Mouse (Mus musculus): ENCODE measurements around the gene Cacng3. TPM values are rescaled to one million over a fixed set of nuclear protein-coding genes. Genes with fewer than 3 reads are reported as not detected.

Gene Cacng3
- 75.6 and 77.1 TPM in 2 replicates for polyA plus RNA-seq (2012; rRNA removed)

DNA sequence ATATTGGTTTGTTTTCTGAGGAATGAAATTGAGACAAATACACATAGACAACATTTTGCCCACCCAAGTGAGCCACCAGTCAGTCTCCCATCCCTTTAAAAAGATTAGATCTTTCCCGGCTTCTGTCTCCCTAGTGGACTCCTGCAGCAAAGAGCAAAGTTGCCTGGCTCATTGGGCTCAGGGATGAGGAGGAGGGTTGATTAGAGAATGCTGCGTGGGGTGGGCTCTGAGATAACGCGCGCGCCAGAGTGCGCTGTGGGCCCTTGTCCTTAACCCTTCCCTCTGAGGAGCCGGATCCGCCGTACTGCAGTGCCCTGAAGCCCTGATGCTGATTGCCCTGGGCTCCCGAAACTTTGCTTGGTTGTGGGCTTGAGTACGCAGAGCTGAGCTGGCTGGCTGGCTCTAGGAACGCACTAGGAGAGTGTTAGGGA, at the start of gene Cacng3:
TSS of gene Cacng3 (plus strand) at position 51 of the 431 bp plus-strand sequence.
- H3K4me3 ChIP-seq (ENCODE audit: insufficient read depth, low read length), result peak within 1 kb of the TSS; percentile 68
- peak within 1 kb of the TSS; percentile 61 for H3K27ac ChIP-seq (ENCODE audit: insufficient read depth, low read length)
- TF ChIP-seq POLR2A (IDR thresholded peaks at IDR 0.05; ENCODE audit: extremely low read depth, insufficient read depth, low read length), result no peak
- no peak for TF ChIP-seq CTCF (IDR thresholded peaks at IDR 0.05; ENCODE audit: extremely low read depth, insufficient read depth, low read length)
- peaks cover 1% of the 10 kb centered on the region; the same call in 1 of the 2 replicates for H3K4me1 ChIP-seq (ENCODE audit: control insufficient read depth, insufficient read depth, low read length)

DNA sequence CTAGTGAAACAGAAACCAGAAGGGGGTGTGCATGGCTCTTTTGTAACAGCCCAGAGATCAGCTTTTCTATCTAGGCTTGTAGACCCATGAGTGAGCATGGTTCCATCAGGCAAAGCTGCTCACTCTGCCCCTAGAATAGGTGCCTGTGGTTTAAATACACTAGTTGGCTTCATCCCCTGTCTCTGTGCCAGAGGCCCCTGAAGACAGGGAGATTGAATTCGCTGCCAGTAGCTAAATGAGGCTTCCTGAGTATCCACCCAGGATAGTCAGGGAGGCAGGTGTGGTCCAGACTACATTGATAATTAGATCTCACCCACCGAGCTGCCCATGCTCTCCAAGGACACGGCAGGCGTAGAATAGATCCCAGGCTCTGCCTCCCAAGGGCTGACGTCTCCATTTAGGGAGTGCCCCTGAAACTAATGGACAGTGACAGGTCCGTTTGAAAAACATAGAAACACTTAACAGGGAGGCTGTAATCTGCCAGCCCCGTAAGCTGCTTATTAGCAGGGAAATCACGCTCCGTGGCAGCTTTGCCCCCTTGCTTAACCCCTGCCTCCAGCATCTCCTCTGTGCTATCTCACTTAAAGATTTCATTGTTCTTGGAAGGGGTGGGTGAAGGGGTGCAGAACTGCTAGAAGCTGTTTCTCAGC, 48.0 kb upstream of the Cacng3 start:
- Histone ChIP-seq H3K4me1 (ENCODE audit: control insufficient read depth, insufficient read depth, low read length) (peaks cover 4% of the 10 kb centered on the region), H3K4me3 (ENCODE audit: insufficient read depth, low read length) (no peak overlapping the region), H3K27ac (ENCODE audit: insufficient read depth, low read length) (no peak overlapping the region)
- TF ChIP-seq POLR2A (IDR thresholded peaks at IDR 0.05; ENCODE audit: extremely low read depth, insufficient read depth, low read length) (no peak), CTCF (IDR thresholded peaks at IDR 0.05; ENCODE audit: extremely low read depth, insufficient read depth, low read length) (no peak)

DNA sequence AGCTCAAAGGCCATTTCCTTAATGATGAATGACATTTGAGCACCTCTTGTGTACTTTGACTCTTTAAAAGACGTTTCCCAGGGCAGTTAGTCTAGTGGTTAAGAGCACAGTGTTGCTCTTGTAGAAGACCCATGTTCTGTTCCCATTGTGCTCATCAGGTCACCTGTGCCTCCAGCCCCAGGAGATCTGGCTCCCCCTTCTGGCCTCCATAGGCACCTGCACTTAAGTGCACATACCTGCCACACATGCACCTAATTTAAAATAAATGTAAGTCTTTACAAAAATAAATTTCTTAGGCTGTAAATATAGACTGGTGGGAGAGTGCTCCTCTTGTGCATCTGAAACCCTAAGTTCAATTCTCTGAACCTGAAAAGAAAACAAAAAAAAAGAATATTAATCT, 46.5 kb upstream of the Cacng3 start:
- Histone ChIP-seq H3K4me3 (ENCODE audit: insufficient read depth, low read length) (no peak overlapping the region), H3K27ac (ENCODE audit: insufficient read depth, low read length) (no peak overlapping the region), H3K4me1 (ENCODE audit: control insufficient read depth, insufficient read depth, low read length) (peaks cover 4% of the 10 kb centered on the region)
- TF ChIP-seq CTCF (IDR thresholded peaks at IDR 0.05; ENCODE audit: extremely low read depth, insufficient read depth, low read length) (no peak), POLR2A (IDR thresholded peaks at IDR 0.05; ENCODE audit: extremely low read depth, insufficient read depth, low read length) (no peak)

DNA sequence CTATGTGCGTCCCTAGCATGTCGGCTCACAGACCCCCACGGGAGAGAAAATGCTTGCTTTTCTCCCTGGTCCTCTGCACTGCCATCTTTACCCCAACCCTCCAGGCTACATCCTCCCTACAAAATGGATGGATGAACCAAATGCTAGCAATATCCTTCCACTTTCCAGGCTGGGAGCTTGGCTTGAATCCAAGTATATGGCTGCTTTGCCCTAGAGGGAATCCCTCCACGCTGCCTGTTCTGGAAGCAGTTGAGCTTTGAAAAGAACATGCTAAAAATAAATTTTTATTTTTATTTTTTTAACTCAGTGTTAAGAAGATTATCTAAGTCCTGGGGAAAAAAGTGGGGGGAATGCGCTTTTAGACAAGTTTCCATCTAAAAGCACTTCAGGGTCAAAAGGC, 42.2 kb upstream of the Cacng3 start:
- Histone ChIP-seq H3K4me3 (ENCODE audit: insufficient read depth, low read length) (no peak overlapping the region), H3K27ac (ENCODE audit: insufficient read depth, low read length) (no peak overlapping the region), H3K4me1 (ENCODE audit: control insufficient read depth, insufficient read depth, low read length) (peaks cover 2% of the 10 kb centered on the region; the same call in 1 of the 2 replicates)
- TF ChIP-seq CTCF (IDR thresholded peaks at IDR 0.05; ENCODE audit: extremely low read depth, insufficient read depth, low read length) (no peak), POLR2A (IDR thresholded peaks at IDR 0.05; ENCODE audit: extremely low read depth, insufficient read depth, low read length) (no peak)

DNA sequence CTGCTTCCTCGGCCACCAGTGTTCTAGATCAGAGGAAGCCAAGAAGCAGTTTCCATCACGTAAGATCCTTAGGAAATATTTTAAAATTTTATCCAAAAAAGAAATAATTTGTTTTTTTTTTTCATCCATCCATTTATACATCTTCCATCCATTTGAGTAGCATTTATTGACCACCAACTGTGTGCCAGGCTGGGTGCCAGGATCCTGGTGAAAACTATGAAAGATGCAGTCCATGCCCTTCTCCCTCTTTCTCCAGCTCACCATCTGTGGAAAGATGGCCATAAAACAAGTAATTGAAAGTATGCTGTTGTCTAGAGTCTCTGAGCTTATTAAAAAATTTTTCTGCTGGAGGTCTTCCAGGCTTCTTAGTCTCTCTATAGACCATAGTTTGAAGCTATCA, 39.9 kb upstream of the Cacng3 start:
- Histone ChIP-seq H3K27ac (ENCODE audit: insufficient read depth, low read length) (no peak overlapping the region), H3K4me3 (ENCODE audit: insufficient read depth, low read length) (no peak overlapping the region), H3K4me1 (ENCODE audit: control insufficient read depth, insufficient read depth, low read length) (peaks cover 2% of the 10 kb centered on the region; the same call in 1 of the 2 replicates)
- TF ChIP-seq CTCF (IDR thresholded peaks at IDR 0.05; ENCODE audit: extremely low read depth, insufficient read depth, low read length) (no peak), POLR2A (IDR thresholded peaks at IDR 0.05; ENCODE audit: extremely low read depth, insufficient read depth, low read length) (no peak)

DNA sequence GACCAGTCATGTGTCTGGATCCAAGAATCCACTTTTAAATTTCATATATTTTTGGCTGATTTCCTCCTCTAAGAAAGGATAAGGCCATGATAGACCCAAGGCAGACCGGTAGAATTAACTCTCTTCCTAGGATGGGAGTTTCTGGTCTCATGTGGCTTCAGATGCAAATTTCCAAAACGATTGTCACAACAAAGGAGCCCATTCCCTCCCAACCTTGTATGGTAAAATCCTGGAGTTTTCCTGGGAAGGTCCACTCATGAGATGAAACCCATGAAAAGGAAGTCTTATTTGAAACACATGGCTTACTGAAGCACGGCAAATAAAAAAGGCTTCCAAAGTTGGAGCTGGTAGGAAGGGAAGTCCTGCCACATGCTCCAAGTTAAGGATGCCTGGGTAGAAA, 39.1 kb upstream of the Cacng3 start:
- H3K4me1 ChIP-seq (ENCODE audit: control insufficient read depth, insufficient read depth, low read length), result peaks cover 2% of the 10 kb centered on the region; the same call in 1 of the 2 replicates
- no peak overlapping the region for H3K4me3 ChIP-seq (ENCODE audit: insufficient read depth, low read length)
- TF ChIP-seq CTCF (IDR thresholded peaks at IDR 0.05; ENCODE audit: extremely low read depth, insufficient read depth, low read length) (no peak), POLR2A (IDR thresholded peaks at IDR 0.05; ENCODE audit: extremely low read depth, insufficient read depth, low read length) (no peak)
- H3K27ac ChIP-seq (ENCODE audit: insufficient read depth, low read length), result no peak overlapping the region

DNA sequence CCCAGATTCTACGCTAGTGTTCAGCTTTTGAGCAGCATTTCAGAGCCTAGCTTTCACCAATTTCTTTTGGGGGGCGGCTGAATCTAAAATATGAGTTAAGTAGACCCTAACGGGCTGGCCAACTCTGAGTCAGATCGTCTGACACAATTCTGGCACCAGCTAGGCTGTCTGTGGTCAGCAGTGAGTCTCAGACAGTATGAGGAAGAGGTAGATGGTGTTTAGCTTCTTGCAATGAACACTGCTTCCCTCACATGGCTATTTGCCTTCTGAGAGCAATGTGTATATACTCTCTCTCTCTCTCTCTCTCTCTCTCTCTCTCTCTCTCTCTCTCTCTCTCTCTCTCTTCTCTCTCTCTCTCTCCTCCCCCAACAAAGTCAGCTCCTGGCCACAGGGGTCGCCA, 37.3 kb upstream of the Cacng3 start:
- Histone ChIP-seq H3K4me1 (ENCODE audit: control insufficient read depth, insufficient read depth, low read length) (no peaks in the 10 kb centered on the region; the same call in 1 of the 2 replicates), H3K27ac (ENCODE audit: insufficient read depth, low read length) (no peak overlapping the region)

DNA sequence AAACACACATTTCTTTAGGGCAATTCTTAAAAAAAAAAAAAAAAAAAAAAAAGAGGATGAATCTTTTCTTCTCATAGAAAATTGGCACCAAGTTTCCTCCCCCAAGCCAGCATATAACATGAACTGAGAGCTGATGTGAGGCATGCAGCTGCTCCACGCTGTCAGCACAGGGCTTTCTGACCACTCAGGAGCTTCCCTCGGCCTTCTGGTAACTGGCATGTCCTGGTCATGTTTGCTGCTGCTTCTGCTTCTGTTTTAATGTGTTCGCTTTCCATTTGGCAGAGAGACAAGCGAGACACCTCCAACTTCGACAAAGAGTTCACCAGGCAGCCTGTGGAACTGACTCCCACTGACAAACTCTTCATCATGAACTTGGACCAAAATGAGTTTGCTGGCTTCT, 36.8 kb upstream of the Cacng3 start:
- H3K4me3 ChIP-seq (ENCODE audit: insufficient read depth, low read length), result no peak overlapping the region
- H3K4me1 ChIP-seq (ENCODE audit: control insufficient read depth, insufficient read depth, low read length), result no peaks in the 10 kb centered on the region
- no peak overlapping the region for H3K27ac ChIP-seq (ENCODE audit: insufficient read depth, low read length)
- TF ChIP-seq CTCF (IDR thresholded peaks at IDR 0.05; ENCODE audit: extremely low read depth, insufficient read depth, low read length), result no peak
- TF ChIP-seq POLR2A (IDR thresholded peaks at IDR 0.05; ENCODE audit: extremely low read depth, insufficient read depth, low read length), result no peak

More for the DNA sequence above, 37.3 kb upstream of the Cacng3 start:
- no peak for TF ChIP-seq POLR2A (IDR thresholded peaks at IDR 0.05; ENCODE audit: extremely low read depth, insufficient read depth, low read length)
- TF ChIP-seq CTCF (IDR thresholded peaks at IDR 0.05; ENCODE audit: extremely low read depth, insufficient read depth, low read length), result no peak
- no peak overlapping the region for H3K4me3 ChIP-seq (ENCODE audit: insufficient read depth, low read length)

DNA sequence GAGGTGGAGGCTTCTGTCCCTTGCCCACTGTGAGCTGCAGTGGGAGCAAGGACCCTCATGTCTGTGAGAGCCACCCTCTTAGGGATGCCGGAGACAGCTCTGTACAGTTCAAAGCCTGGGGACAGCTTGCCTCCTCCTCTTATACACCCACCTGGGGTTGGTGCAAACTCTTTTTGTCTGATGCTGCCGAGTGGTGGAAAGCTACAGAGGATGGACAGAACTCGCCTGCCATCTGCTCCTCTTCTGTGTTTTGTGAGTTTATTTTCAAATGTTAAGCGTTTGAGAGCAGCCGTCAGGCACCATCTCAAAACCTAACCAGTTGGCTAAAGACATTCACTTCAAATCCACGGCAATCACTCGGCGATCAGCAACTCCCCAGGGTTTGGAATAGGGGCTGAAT, 26.6 kb upstream of the Cacng3 start:
- Histone ChIP-seq H3K27ac (ENCODE audit: insufficient read depth, low read length) (no peak overlapping the region), H3K4me3 (ENCODE audit: insufficient read depth, low read length) (no peak overlapping the region), H3K4me1 (ENCODE audit: control insufficient read depth, insufficient read depth, low read length) (peaks cover 1% of the 10 kb centered on the region; the same call in 1 of the 2 replicates)
- no peak for TF ChIP-seq CTCF (IDR thresholded peaks at IDR 0.05; ENCODE audit: extremely low read depth, insufficient read depth, low read length)
- no peak for TF ChIP-seq POLR2A (IDR thresholded peaks at IDR 0.05; ENCODE audit: extremely low read depth, insufficient read depth, low read length)

DNA sequence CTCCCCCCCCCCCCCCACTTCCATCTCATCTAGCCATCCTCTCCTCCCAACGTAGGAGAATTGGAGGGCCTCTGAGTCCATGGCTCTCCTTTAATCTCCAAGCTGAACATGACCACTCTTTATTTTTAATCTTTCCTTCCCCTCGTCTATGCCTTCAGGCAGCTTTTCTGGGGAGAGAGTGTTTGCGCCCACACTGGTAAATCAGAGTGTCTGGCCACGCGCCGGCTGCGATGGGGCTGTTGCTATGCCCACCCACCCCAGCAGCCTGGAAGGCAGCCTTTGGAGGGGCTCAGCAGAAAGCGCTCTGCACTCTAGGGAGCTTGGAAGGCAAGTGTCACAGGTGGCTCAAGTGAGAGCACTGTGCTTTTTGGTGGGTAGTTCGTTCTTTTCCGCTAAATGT, 21.0 kb upstream of the Cacng3 start:
- TF ChIP-seq POLR2A (IDR thresholded peaks at IDR 0.05; ENCODE audit: extremely low read depth, insufficient read depth, low read length) (no peak), CTCF (IDR thresholded peaks at IDR 0.05; ENCODE audit: extremely low read depth, insufficient read depth, low read length) (no peak)
- Histone ChIP-seq H3K4me3 (ENCODE audit: insufficient read depth, low read length) (no peak overlapping the region), H3K27ac (ENCODE audit: insufficient read depth, low read length) (peak overlapping the region; percentile 37; the same call in 1 of the 2 replicates), H3K4me1 (ENCODE audit: control insufficient read depth, insufficient read depth, low read length) (0 out of 2 replicates have a peak, but pooled peaks cover 2% of the 10 kb centered on the region)

Data from cortical plate, adult 2 months (tissue).